Mouse (Mus musculus): Measurements from ENCODE around the gene Olfr195. TPM values are rescaled to one million over a fixed set of nuclear protein-coding genes. Genes with fewer than 3 reads are reported as not detected.
"Not testable (repeated sequence)": the region's sequence is repeated elsewhere in the genome, so short reads cannot be mapped to it uniquely, and the experiment has no call there.

Gene Olfr195
- not detected in 2 replicates for polyA plus RNA-seq (2015; fragmentation: Nextera tagmentation; extraction: Ambion mirVana)

DNA sequence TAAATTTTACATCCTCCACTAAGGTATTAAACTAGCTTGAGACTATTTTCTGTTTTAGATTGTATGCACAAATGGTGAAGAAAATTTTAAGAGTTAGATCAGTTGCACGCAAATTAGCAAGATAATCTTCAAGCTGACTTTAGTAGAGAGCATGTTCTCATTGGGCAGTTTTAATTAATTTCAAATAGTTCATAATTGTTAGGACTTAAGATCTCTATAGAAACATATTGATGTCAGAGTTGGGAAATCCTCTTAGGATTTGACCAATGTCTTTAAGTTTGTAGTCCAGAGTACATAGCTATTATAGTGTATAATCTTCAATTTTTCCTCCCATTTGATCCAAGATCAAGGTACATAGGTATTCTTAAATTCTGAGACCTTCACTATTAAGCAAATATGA lies at the start of gene Olfr195:
TSS of gene Olfr195 (plus strand) at position 301 of the 400 bp plus-strand sequence.
- no peak for ATAC-seq (ENCODE audit: low FRiP score, low read depth)
- WGBS: 82% methylated on average over 1 of the region's 1 CpGs
- Histone ChIP-seq H3K4me1 (no peaks in the 10 kb centered on the region), H3K27ac (no peak within 1 kb of the TSS), H3K36me3 (no peaks in the 10 kb centered on the region), H3K4me3 (no peak within 1 kb of the TSS), H3K4me2 (replicated peaks) (no peak within 1 kb of the TSS), H3K9ac (no peak within 1 kb of the TSS), H3K27me3 (no peaks in the 10 kb centered on the region), H3K9me3 (no peaks in the 10 kb centered on the region)

DNA sequence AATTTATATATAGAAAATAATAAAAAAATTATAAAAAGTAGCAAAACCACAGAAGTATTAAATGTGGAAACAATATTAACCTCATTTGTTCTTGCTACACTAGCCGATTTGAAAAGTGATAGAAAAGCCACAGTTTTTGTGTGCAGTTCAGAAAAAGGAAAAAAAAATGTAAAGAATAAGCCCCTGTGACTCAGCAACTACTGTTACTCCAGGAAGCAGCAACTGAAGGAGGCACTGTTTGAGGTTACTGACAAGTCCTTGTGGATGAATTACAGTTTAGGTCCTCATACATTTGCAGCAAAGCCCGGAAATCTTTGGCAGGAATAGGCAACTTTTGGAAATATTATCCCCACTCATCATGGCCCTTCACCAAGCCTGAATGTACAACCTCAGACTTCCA lies 41.5 kb upstream of the Olfr195 start:
- ATAC-seq (ENCODE audit: low FRiP score, low read depth): no peak
- WGBS: 83% methylated on average over 2 of the region's 2 CpGs

DNA sequence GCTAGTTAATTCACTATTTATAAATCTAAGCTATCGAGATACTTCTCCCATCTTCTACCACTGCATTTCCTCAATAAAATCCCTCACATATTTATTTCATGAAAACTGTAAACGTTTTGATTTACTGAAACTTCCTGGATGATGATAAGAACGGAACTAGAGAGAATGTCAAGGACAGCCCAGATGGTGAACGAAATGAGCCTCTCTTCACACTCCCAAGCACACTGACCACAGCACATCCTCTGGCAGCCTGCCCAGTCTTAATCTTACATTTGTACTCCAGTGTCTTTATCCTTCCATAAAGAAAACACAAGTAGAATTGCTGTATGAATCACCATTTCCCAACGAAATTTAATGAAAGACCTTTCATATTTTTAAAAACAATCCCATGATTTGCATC lies 38.3 kb upstream of the Olfr195 start:
- H3K27me3 ChIP-seq; H3K36me3 ChIP-seq; H3K4me3 ChIP-seq; H3K9me3 ChIP-seq; H3K4me2 ChIP-seq (replicated peaks); ATAC-seq (ENCODE audit: low FRiP score, low read depth); H3K27ac ChIP-seq; H3K4me1 ChIP-seq; H3K9ac ChIP-seq: not testable (repeated sequence)
- 71% methylated on average over 5 of the region's 5 CpGs for WGBS

More for the DNA sequence above, 41.5 kb upstream of the Olfr195 start:
- H3K27ac ChIP-seq: no peak overlapping the region
- H3K27me3 ChIP-seq: no peaks in the 10 kb centered on the region
- H3K4me2 ChIP-seq (replicated peaks): no peak overlapping the region
- no peaks in the 10 kb centered on the region for H3K4me1 ChIP-seq
- H3K9me3 ChIP-seq: no peaks in the 10 kb centered on the region
- H3K4me3 ChIP-seq: no peak overlapping the region
- H3K36me3 ChIP-seq: no peaks in the 10 kb centered on the region
- H3K9ac ChIP-seq: no peak overlapping the region

DNA sequence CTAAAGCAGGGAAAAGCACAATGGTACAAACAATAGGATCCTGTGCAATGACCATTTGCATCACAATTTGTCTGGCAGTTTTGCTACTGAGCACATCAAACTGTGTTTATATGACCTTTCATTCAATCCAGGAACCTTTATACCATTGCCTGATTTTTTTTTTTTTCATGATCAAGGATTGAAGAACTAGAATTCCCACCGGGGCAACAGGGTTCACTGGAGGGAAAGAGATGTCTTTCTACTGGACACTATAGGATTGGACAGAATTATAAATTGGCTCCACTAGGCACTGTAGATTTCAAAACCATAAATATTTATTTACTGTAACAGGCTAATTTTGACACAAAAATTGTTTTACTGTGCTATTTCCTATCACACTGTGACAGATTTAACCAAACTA lies 35.1 kb upstream of the Olfr195 start, which contains the start of gene Olfr193:
TSS of gene Olfr193 (minus strand) at position 101 of the 400 bp plus-strand sequence.
- ATAC-seq (ENCODE audit: low FRiP score, low read depth): no peak
- no peaks in the 10 kb centered on the region for H3K27me3 ChIP-seq
- WGBS: 95% methylated on average over 1 of the region's 1 CpGs

DNA sequence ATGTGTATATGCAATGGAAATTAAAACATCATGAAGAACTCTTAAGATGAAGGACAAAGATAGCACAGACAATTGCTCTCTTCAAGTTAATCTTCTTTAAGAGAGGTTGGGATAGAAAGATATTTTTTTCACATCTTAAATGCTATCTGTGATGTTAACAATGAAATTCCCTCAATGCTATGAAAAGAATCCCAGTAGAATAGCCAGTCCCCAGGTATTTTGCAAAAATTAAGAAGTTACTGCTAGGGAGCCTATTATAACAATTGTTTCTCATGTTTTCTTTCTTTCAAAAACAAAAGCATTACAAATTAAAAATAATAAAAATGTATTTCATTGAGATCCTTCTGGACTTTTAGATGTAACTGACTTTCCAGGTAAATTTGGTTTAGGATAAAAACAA lies 25.9 kb upstream of the Olfr195 start, which contains the start of gene Olfr194:
TSS of gene Olfr194 (minus strand) at position 101 of the 400 bp plus-strand sequence.
- Histone ChIP-seq H3K27me3 (no peaks in the 10 kb centered on the region), H3K4me3 (no peak within 1 kb of the TSS), H3K4me2 (replicated peaks) (no peak within 1 kb of the TSS), H3K4me1 (no peaks in the 10 kb centered on the region), H3K9me3 (no peaks in the 10 kb centered on the region), H3K27ac (no peak within 1 kb of the TSS), H3K36me3 (no peaks in the 10 kb centered on the region), H3K9ac (no peak within 1 kb of the TSS)
- ATAC-seq (ENCODE audit: low FRiP score, low read depth): no peak

More for the DNA sequence above, 35.1 kb upstream of the Olfr195 start, which contains the start of gene Olfr193:
- Histone ChIP-seq H3K36me3 (no peaks in the 10 kb centered on the region), H3K4me2 (replicated peaks) (no peak within 1 kb of the TSS), H3K27ac (no peak within 1 kb of the TSS), H3K4me1 (no peaks in the 10 kb centered on the region), H3K9ac (no peak within 1 kb of the TSS), H3K9me3 (no peaks in the 10 kb centered on the region), H3K4me3 (no peak within 1 kb of the TSS)

DNA sequence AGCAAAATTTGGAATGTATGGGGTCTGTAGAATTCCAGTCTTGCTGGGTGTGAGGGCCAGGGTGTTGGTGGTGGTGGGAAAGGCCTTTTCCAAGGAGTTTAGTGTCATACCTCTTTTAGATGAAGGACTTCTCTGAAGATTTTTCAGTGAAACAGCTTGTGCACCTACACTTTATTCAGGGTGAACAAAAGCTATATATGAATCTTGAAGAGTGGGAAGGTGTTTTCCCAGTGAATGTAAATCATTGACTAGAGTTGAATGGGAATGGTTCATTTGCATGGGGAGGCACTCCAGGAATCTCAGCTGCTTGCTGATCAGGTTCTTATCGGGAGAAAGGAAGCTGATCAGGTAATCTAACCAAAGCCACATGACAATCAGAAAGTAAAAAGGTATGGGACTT lies 16.1 kb upstream of the Olfr195 start:
- H3K36me3 ChIP-seq: no peaks in the 10 kb centered on the region
- no peak overlapping the region for H3K9ac ChIP-seq
- H3K27ac ChIP-seq: no peak overlapping the region
- H3K4me3 ChIP-seq: no peak overlapping the region
- no peaks in the 10 kb centered on the region for H3K4me1 ChIP-seq
- H3K27me3 ChIP-seq: no peaks in the 10 kb centered on the region
- ATAC-seq (ENCODE audit: low FRiP score, low read depth): no peak
- 89% methylated on average over 1 of the region's 1 CpGs for WGBS
- no peak overlapping the region for H3K4me2 ChIP-seq (replicated peaks)
- no peaks in the 10 kb centered on the region for H3K9me3 ChIP-seq

DNA sequence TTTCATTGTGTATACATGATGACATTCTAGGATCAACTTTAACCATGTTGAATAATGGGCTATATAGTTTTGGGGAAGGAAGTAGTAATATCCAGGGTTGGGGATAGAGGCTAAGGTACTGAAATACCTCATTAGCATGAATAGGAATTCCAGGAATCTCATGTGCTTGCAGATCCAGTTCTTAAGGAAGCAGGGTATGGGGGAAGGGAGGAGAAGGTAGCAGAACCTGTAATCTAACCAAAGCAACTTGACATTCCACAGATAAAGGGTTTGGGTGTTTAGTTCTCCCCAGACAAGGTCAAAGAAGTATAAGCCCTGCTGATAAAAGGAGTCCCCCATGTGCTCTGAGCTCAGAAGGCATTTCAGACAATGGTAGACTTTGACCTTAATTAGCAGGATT lies 5.7 kb upstream of the Olfr195 start:
- Histone ChIP-seq H3K4me2 (replicated peaks) (no peak overlapping the region), H3K27ac (no peak overlapping the region), H3K27me3 (no peaks in the 10 kb centered on the region), H3K4me1 (no peaks in the 10 kb centered on the region), H3K9me3 (no peaks in the 10 kb centered on the region), H3K4me3 (no peak overlapping the region), H3K36me3 (no peaks in the 10 kb centered on the region), H3K9ac (no peak overlapping the region)
- no peak for ATAC-seq (ENCODE audit: low FRiP score, low read depth)

DNA sequence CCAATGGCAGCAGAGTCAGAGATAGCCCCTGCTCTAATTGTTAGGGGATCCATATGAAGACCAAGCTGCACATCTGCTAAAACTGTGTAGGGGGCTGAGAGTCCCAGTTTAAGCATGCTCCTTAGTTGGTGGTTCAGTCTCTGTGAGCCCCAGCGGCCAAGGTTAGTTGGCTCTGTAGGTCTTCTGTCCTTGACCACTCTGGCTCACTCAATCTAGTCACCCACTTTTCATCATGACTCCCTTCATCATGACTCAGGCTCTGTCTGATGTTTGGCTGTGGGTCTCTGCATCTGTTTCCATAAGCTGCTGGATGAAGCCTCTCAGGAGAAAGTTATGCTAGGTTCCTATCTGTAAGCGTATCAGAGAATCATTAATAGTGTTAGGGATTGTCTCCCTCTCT lies 5.2 kb downstream of the Olfr195 start:
- Histone ChIP-seq H3K9me3 (no peaks in the 10 kb centered on the region), H3K27ac (no peak overlapping the region), H3K4me3 (no peak overlapping the region), H3K4me2 (replicated peaks) (no peak overlapping the region), H3K27me3 (no peaks in the 10 kb centered on the region), H3K9ac (no peak overlapping the region), H3K36me3 (no peaks in the 10 kb centered on the region), H3K4me1 (no peaks in the 10 kb centered on the region)
- ATAC-seq (ENCODE audit: low FRiP score, low read depth): no peak
- WGBS: 85% methylated on average over 2 of the region's 2 CpGs

DNA sequence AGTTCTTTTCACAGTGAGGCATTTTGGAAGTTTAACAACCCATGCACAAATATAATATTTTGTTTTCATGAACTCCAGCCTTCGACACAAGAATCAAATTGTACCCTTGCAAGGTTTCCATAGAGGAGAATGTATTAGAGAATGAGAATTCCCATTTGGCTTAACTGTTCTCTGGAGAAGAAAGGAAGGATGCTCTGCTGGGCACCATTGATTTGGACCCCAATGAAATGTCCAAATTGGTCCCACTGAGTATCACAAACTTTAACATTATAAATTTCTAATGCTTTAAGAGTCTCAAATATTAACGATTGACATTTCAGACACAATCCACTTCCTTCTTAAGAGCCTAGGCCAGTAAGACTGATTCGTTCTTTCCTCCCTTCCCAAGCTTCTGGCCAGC lies 23.5 kb downstream of the Olfr195 start, which contains the start of gene Olfr196:
TSS of gene Olfr196 (minus strand) at position 101 of the 400 bp plus-strand sequence.
- Histone ChIP-seq H3K27ac (no peak within 1 kb of the TSS), H3K4me3 (no peak within 1 kb of the TSS), H3K9me3 (no peaks in the 10 kb centered on the region), H3K27me3 (no peaks in the 10 kb centered on the region), H3K36me3 (no peaks in the 10 kb centered on the region), H3K9ac (no peak within 1 kb of the TSS), H3K4me1 (no peaks in the 10 kb centered on the region), H3K4me2 (replicated peaks) (no peak within 1 kb of the TSS)
- ATAC-seq (ENCODE audit: low FRiP score, low read depth): no peak
- 71% methylated on average over 3 of the region's 3 CpGs for WGBS

Other genes starting within 250 kb of the Olfr195 start
- not detected in 2 replicates for gene Olfr181, start 218.3 kb upstream of the Olfr195 start, polyA plus RNA-seq (2015; fragmentation: Nextera tagmentation; extraction: Ambion mirVana)
- gene Olfr180, start 217.7 kb upstream of the Olfr195 start, polyA plus RNA-seq (2015; fragmentation: Nextera tagmentation; extraction: Ambion mirVana): not detected in 2 replicates
- gene Olfr183, start 151.7 kb upstream of the Olfr195 start, polyA plus RNA-seq (2015; fragmentation: Nextera tagmentation; extraction: Ambion mirVana): not detected in 2 replicates
- gene Olfr186, start 116.8 kb upstream of the Olfr195 start, polyA plus RNA-seq (2015; fragmentation: Nextera tagmentation; extraction: Ambion mirVana): not detected in 2 replicates
- gene Olfr187, start 107.3 kb upstream of the Olfr195 start, polyA plus RNA-seq (2015; fragmentation: Nextera tagmentation; extraction: Ambion mirVana): not detected in 2 replicates
- gene Olfr190, start 69.0 kb upstream of the Olfr195 start, polyA plus RNA-seq (2015; fragmentation: Nextera tagmentation; extraction: Ambion mirVana): not detected in 2 replicates
- gene Olfr191, start 57.2 kb upstream of the Olfr195 start, polyA plus RNA-seq (2015; fragmentation: Nextera tagmentation; extraction: Ambion mirVana): not detected in 2 replicates
- not detected in 2 replicates for gene Olfr193, start 35.2 kb upstream of the Olfr195 start, polyA plus RNA-seq (2015; fragmentation: Nextera tagmentation; extraction: Ambion mirVana)
- gene Olfr194, start 26.0 kb upstream of the Olfr195 start, polyA plus RNA-seq (2015; fragmentation: Nextera tagmentation; extraction: Ambion mirVana): not detected in 2 replicates
- not detected in 2 replicates for gene Olfr196, start 23.4 kb downstream of the Olfr195 start, polyA plus RNA-seq (2015; fragmentation: Nextera tagmentation; extraction: Ambion mirVana)
- not detected in 2 replicates for gene Olfr198, start 56.5 kb downstream of the Olfr195 start, polyA plus RNA-seq (2015; fragmentation: Nextera tagmentation; extraction: Ambion mirVana)
- not detected in 2 replicates for gene Olfr199, start 72.7 kb downstream of the Olfr195 start, polyA plus RNA-seq (2015; fragmentation: Nextera tagmentation; extraction: Ambion mirVana)
- gene Olfr201, start 125.6 kb downstream of the Olfr195 start, polyA plus RNA-seq (2015; fragmentation: Nextera tagmentation; extraction: Ambion mirVana): not detected in 2 replicates
- gene Olfr202, start 139.7 kb downstream of the Olfr195 start, polyA plus RNA-seq (2015; fragmentation: Nextera tagmentation; extraction: Ambion mirVana): not detected in 2 replicates
- not detected in 2 replicates for gene Olfr203, start 151.8 kb downstream of the Olfr195 start, polyA plus RNA-seq (2015; fragmentation: Nextera tagmentation; extraction: Ambion mirVana)
- gene Olfr204, start 171.2 kb downstream of the Olfr195 start, polyA plus RNA-seq (2015; fragmentation: Nextera tagmentation; extraction: Ambion mirVana): not detected in 2 replicates
- not detected in 2 replicates for gene Olfr205, start 184.1 kb downstream of the Olfr195 start, polyA plus RNA-seq (2015; fragmentation: Nextera tagmentation; extraction: Ambion mirVana)
- not detected in 2 replicates for gene Olfr206, start 202.2 kb downstream of the Olfr195 start, polyA plus RNA-seq (2015; fragmentation: Nextera tagmentation; extraction: Ambion mirVana)
- gene Olfr209, start 216.9 kb downstream of the Olfr195 start, polyA plus RNA-seq (2015; fragmentation: Nextera tagmentation; extraction: Ambion mirVana): not detected in 2 replicates